Mouse (Mus musculus): ENCODE data around the gene Timm17b.

GRCm38 (mm10) chrX:7950091-7950490, 50.9 kb downstream of the Timm17b start:
- TF ChIP-seq CTCF (IDR thresholded peaks at IDR 0.05), result no peak
- TF ChIP-seq POLR2A (IDR thresholded peaks at IDR 0.05; ENCODE audit: insufficient read depth, low read depth, low read length), result no peak
